Mouse (Mus musculus) erythroblast, embryonic 14.5 days (primary cell): ENCODE results near the gene Chchd1. TPM values are rescaled to one million over a fixed set of nuclear protein-coding genes. Genes with fewer than 3 reads are reported as not detected.

ENCODE experiments used
- H3K27me3 ChIP-seq: 2 replicates; pipeline ENCODE4 v1.6.1; 2012; ENCODE audit warnings: inconsistent platforms; ENCODE audit not compliant: control insufficient read depth
- H3K36me3 ChIP-seq: 2 replicates; pipeline ENCODE4 v1.6.1; 2012; ENCODE audit warnings: mild to moderate bottlenecking, inconsistent platforms; ENCODE audit not compliant: control insufficient read depth
- H3K4me1 ChIP-seq: 2 replicates; pipeline ENCODE4 v1.6.1; 2012; ENCODE audit warnings: inconsistent platforms; ENCODE audit not compliant: control insufficient read depth
- H3K4me3 ChIP-seq: replicated peaks from 2 replicates; pipeline ENCODE3; 2012; ENCODE audit warnings: moderate library complexity, mild to moderate bottlenecking, inconsistent platforms
- H3K9me3 ChIP-seq: 2 replicates; pipeline ENCODE4 v1.6.1; 2012; ENCODE audit warnings: low read length, inconsistent platforms, mixed read lengths; ENCODE audit not compliant: control insufficient read depth
- GATA1 ChIP-seq: IDR thresholded peaks from 2 replicates; pipeline ENCODE4 v1.6.1; 2012; ENCODE audit warnings: low read length, inconsistent platforms, mixed read lengths
- TAL1 ChIP-seq: IDR thresholded peaks from 3 replicates; pipeline ENCODE4 v1.6.1; 2012; ENCODE audit warnings: low read length, inconsistent platforms, mixed read lengths
- polyA plus RNA-seq: library from polyadenylated mRNA; stranded (reverse); fragments of >175 nt; gene quantifications from 2 replicates; pipeline ENCODE4 v1.2.3, GENCODE M21; 2012

Chchd1 gene
- polyA plus RNA-seq, 1 experiment, result 0.43 TPM

GRCm38 (mm10) chr14:20677906-20678305 lies 24.9 kb upstream of the Chchd1 start:
- Histone ChIP-seq H3K27me3 (no peaks in the 10 kb centered on the region), H3K36me3 (peaks cover 76% of the 10 kb centered on the region), H3K9me3 (peaks cover 2% of the 10 kb centered on the region), H3K4me1 (peaks cover 34% of the 10 kb centered on the region), H3K4me3 (no peak overlapping the region)
- no peak for TF ChIP-seq GATA1
- TF ChIP-seq TAL1, result no peak

GRCm38 (mm10) chr14:20681742-20682141 lies 21.1 kb upstream of the Chchd1 start:
- no peaks in the 10 kb centered on the region for H3K27me3 ChIP-seq
- H3K4me1 ChIP-seq, result peaks cover 8% of the 10 kb centered on the region
- no peak overlapping the region for H3K4me3 ChIP-seq
- no peak for TF ChIP-seq TAL1
- no peak for TF ChIP-seq GATA1
- no peaks in the 10 kb centered on the region for H3K9me3 ChIP-seq
- H3K36me3 ChIP-seq, result peaks cover 100% of the 10 kb centered on the region

DNA sequence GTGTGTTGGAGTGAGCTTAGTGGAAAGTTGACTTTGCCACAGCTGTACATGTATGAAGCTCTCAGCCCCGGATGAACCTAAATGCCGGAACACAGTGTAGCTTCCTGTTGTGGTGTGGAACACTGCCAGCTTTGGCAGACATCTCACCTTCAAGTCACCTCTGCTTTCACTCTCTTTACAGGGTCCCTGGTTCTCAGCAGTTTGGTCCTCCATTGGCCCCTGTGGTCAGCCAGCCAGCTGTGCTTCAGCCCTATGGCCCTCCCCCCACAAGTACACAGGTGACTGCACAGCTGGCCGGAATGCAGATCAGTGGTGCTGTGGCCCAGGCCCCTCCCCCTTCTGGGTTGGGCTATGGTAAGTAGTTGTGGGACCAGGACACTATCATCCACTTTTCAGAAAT lies 20.3 kb upstream of the Chchd1 start:
- Histone ChIP-seq H3K9me3 (no peaks in the 10 kb centered on the region), H3K4me3 (no peak overlapping the region), H3K36me3 (peaks cover 100% of the 10 kb centered on the region), H3K27me3 (no peaks in the 10 kb centered on the region), H3K4me1 (peaks cover 8% of the 10 kb centered on the region)
- TF ChIP-seq GATA1, result no peak
- no peak for TF ChIP-seq TAL1

- Histone ChIP-seq H3K27me3 (no peaks in the 10 kb centered on the region), H3K36me3 (peaks cover 99% of the 10 kb centered on the region), H3K4me1 (peaks cover 7% of the 10 kb centered on the region), H3K4me3 (no peak overlapping the region), H3K9me3 (no peaks in the 10 kb centered on the region)
- TF ChIP-seq TAL1 (no peak), GATA1 (no peak)
Observed at GRCm38 (mm10) chr14:20686576-20686975, 16.2 kb upstream of the Chchd1 start.

DNA sequence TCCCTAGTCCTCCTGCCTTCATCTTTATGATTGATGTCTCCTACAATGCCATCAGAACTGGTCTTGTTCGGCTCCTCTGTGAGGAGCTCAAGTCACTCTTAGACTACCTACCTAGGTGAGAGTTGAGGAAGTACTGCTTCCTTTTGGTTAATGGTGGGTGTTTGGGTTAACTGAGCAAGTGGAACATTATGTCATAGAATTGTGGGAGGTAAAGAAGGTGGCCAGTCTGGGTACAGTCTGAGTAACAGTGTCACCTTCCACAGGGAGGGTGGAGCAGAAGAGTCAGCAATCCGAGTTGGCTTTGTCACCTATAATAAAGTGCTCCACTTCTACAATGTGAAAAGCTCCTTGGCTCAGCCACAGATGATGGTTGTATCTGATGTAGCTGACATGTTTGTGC lies 13.8 kb upstream of the Chchd1 start:
- H3K4me1 ChIP-seq, result peaks cover 7% of the 10 kb centered on the region
- H3K36me3 ChIP-seq, result peaks cover 99% of the 10 kb centered on the region
- no peaks in the 10 kb centered on the region for H3K9me3 ChIP-seq
- TF ChIP-seq GATA1, result no peak
- TF ChIP-seq TAL1, result no peak
- H3K27me3 ChIP-seq, result no peaks in the 10 kb centered on the region
- no peak overlapping the region for H3K4me3 ChIP-seq

DNA sequence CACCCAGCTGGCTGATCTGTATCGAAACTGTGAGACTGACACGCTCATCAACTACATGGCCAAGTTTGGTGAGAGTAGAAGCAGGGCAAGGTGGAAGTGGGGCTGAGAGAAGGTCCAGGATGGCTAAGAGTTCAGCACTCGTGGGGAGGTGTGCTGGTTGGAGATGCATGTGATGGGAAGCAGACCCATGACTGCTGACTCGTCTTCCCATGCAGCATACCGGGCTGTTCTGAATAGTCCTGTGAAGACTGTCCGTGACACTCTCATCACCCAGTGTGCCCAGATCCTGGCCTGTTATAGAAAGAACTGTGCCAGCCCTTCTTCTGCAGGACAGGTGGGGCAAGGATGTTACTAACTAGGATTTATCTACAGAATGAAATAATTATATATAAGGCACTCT lies 11.0 kb upstream of the Chchd1 start:
- H3K27me3 ChIP-seq, result no peaks in the 10 kb centered on the region
- peaks cover 28% of the 10 kb centered on the region for H3K4me1 ChIP-seq
- peaks cover 84% of the 10 kb centered on the region for H3K36me3 ChIP-seq
- no peak for TF ChIP-seq TAL1
- TF ChIP-seq GATA1, result no peak
- no peaks in the 10 kb centered on the region for H3K9me3 ChIP-seq
- H3K4me3 ChIP-seq, result no peak overlapping the region

DNA sequence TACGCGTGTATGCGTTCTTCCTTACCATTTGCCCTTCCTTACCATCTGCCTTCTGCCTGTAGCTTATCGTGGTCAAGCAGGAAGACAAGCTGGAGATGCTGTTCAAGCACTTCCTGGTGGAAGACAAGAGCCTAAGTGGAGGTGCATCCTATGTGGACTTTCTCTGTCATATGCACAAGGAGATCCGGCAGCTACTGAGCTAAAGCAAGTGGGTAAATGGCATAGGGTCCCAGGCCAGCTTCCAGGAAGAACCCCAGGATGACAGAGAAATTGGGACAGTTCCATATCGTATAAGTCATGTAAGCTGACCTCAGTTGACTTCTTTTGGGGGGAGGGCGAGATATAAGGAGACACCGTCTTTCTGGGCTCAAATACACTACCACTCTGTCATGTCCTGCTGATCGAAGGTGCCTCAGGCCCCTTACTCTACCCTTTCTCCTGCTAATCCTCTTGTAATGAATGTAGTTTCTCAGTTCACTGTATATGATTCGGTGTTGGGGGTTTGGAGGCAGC lies 9.2 kb upstream of the Chchd1 start:
- Histone ChIP-seq H3K4me3 (no peak overlapping the region), H3K4me1 (peaks cover 45% of the 10 kb centered on the region), H3K36me3 (peaks cover 77% of the 10 kb centered on the region), H3K9me3 (no peaks in the 10 kb centered on the region), H3K27me3 (no peaks in the 10 kb centered on the region)
- TF ChIP-seq TAL1 (no peak), GATA1 (no peak)

GRCm38 (mm10) chr14:20694185-20694883 lies 8.5 kb upstream of the Chchd1 start:
- TF ChIP-seq GATA1 (no peak), TAL1 (no peak)
- H3K27me3 ChIP-seq, result no peaks in the 10 kb centered on the region
- H3K4me1 ChIP-seq, result peaks cover 52% of the 10 kb centered on the region
- peaks cover 77% of the 10 kb centered on the region for H3K36me3 ChIP-seq
- no peaks in the 10 kb centered on the region for H3K9me3 ChIP-seq
- peak overlapping the region; percentile 95 for H3K4me3 ChIP-seq

DNA sequence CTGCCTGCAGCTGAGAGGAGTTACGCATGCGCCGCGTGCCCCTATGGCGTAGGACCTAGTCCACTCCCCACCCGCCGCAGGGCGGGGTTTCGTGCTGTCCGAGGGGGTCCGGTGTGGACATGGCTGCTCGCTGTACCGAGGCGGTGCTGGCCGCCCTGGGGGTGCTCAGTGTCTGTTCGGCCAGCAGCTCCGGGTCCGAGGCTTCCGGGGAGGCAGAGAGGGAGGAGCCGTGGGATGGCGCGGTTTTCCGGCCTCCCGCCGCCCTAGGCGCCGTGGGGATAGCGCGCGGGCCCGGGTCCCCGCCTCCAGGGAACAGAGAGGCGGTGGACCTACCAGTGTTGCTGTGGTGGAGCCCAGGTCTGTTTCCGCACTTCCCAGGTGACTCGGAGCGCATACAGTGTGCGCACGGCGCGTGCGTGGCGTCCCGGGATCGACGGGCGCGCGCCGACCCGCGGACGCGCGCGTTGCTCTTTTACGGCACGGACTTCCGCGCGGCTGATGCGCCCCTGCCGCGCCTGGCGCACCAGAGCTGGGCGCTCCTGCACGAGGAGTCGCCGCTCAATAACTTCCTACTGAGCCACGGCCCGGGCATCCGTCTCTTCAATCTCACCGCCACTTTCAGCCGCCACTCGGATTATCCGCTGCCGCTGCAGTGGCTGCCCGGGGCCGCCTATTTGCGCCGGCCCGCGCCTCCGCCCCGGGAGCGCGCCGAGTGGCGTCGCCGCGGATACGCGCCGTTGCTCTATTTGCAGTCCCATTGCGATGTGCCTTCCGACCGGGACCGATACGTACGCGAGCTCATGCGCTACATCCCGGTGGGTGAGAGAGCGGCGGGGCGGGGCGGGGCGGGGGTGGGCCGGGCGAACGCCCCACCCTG lies 7.7 kb upstream of the Chchd1 start, which contains the start of gene Fut11:
Gene Fut11, plus strand, starts transcription at position 85 of the 877 bp plus-strand sequence.
- no peak for TF ChIP-seq GATA1
- no peak for TF ChIP-seq TAL1
- peaks cover 74% of the 10 kb centered on the region for H3K36me3 ChIP-seq

More for the DNA sequence above, 7.7 kb upstream of the Chchd1 start, which contains the start of gene Fut11:
- H3K4me3 ChIP-seq, result peak within 1 kb of the TSS; percentile 95
- no peaks in the 10 kb centered on the region for H3K9me3 ChIP-seq
- no peaks in the 10 kb centered on the region for H3K27me3 ChIP-seq
- H3K4me1 ChIP-seq, result peaks cover 56% of the 10 kb centered on the region
